Comparison of ENCODE assay signal across 12 mouse cellular contexts in genomic region chr13:48660221-48660734, GRCm38 (mm10). TPM values are rescaled to one million over a fixed set of nuclear protein-coding genes. Genes with fewer than 3 reads are reported as not detected.
DNase-seq lines count a peak whose midpoint lies in the region; ATAC-seq and TF ChIP-seq lines count a peak whose summit lies in the region.
"Had no signal": no experiment of that assay in that cellular context is flagged by ENCODE, and none has a peak within 500 bp of the region (broad histone marks: within the 10 kb centered on the region; RNA-seq: fewer than 3 reads in every experiment).

No protein-coding gene starts in this region.

- WGBS in liver, postnatal 0 days (ENCODE audit: insufficient replicate concordance) = 1% methylated on average over 11 of the region's 11 CpGs
- WGBS in liver, embryonic 12.5 days (ENCODE audit: insufficient replicate concordance) = 8% methylated on average over 11 of the region's 11 CpGs
- 2% methylated on average over 11 of the region's 11 CpGs for WGBS in intestine, postnatal 0 days

- intact Hi-C loops in heart, postnatal 36 days (cut with DNase I) = no loop called here

- DNase-seq in heart, adult 11 months = peak; percentile 88
- no peak for DNase-seq in heart, postnatal 36 days
- DNase-seq in liver, postnatal 0 days = no peak
- peak; percentile 39 for DNase-seq in brain, embryonic 14.5 days (ENCODE audit: low read depth)
- DNase-seq in natural killer cell, adult 2 months (ENCODE audit: low spot score in 2 of 2) = no peak
- DNase-seq in spleen, postnatal 14 days (ENCODE audit: low spot score in 2 of 2) = no peak
- DNase-seq: cerebellum, postnatal 36 days; layer of hippocampus, adult 9-11 months had no signal

- no peak for TF ChIP-seq POLR2A in brain, embryonic 14.5 days (IDR thresholded peaks at IDR 0.05; ENCODE audit: borderline replicate concordance, extremely low read depth, insufficient read depth, insufficient read length, poor library complexity, severe bottlenecking)

- no peaks in the 10 kb centered on the region for H3K36me3 ChIP-seq in liver, postnatal 0 days (replicated peaks; ENCODE audit: insufficient read depth, low read length)
- H3K36me3 ChIP-seq in liver, embryonic 12.5 days = no peaks in the 10 kb centered on the region
- no peaks in the 10 kb centered on the region for H3K36me3 ChIP-seq in intestine, postnatal 0 days (ENCODE audit: control insufficient read depth, insufficient read depth)
- H3K36me3 ChIP-seq: hindbrain, embryonic 15.5 days had no signal

- peaks cover 94% of the 10 kb centered on the region for H3K27me3 ChIP-seq in liver, postnatal 0 days (ENCODE audit: insufficient read depth, low read length)
- peaks cover 100% of the 10 kb centered on the region for H3K27me3 ChIP-seq in liver, embryonic 12.5 days (replicated peaks)
- H3K27me3 ChIP-seq in intestine, postnatal 0 days (replicated peaks; ENCODE audit: control insufficient read depth, insufficient read depth, low read length) = peaks cover 98% of the 10 kb centered on the region

- no peak for ATAC-seq in liver, postnatal 0 days
- ATAC-seq in liver, embryonic 12.5 days = no peak
- ATAC-seq in intestine, postnatal 0 days = no peak

- H3K27ac ChIP-seq in liver, postnatal 0 days (ENCODE audit: low read depth) = no peak overlapping the region
- H3K27ac ChIP-seq in liver, embryonic 12.5 days = no peak overlapping the region
- no peak overlapping the region for H3K27ac ChIP-seq in intestine, postnatal 0 days (ENCODE audit: low read depth, low read length)
- H3K27ac ChIP-seq: hindbrain, embryonic 15.5 days had no signal

- H3K9me3 ChIP-seq in liver, postnatal 0 days (ENCODE audit: low read length) = no peaks in the 10 kb centered on the region
- no peaks in the 10 kb centered on the region for H3K9me3 ChIP-seq in liver, embryonic 12.5 days (replicated peaks)
- H3K9me3 ChIP-seq in intestine, postnatal 0 days (ENCODE audit: control insufficient read depth) = no peaks in the 10 kb centered on the region
- H3K9me3 ChIP-seq: hindbrain, embryonic 15.5 days had no signal

- no peak overlapping the region for H3K4me3 ChIP-seq in liver, postnatal 0 days (ENCODE audit: low read depth, low read length)
- H3K4me3 ChIP-seq in liver, embryonic 12.5 days = no peak overlapping the region
- peak overlapping the region; percentile 13; the same call in 1 of the 2 replicates for H3K4me3 ChIP-seq in intestine, postnatal 0 days (ENCODE audit: low read depth, low read length)
- H3K4me3 ChIP-seq: hindbrain, embryonic 15.5 days had no signal

- peaks cover 6% of the 10 kb centered on the region for H3K4me1 ChIP-seq in liver, postnatal 0 days (ENCODE audit: insufficient read depth)
- no peaks in the 10 kb centered on the region; the same call in 1 of the 2 replicates for H3K4me1 ChIP-seq in liver, embryonic 12.5 days
- H3K4me1 ChIP-seq in intestine, postnatal 0 days (replicated peaks; ENCODE audit: control insufficient read depth, insufficient read depth, low read length) = no peaks in the 10 kb centered on the region

- no peak overlapping the region for H3K9ac ChIP-seq in liver, postnatal 0 days (replicated peaks)
- H3K9ac ChIP-seq in liver, embryonic 12.5 days = no peak overlapping the region
- H3K9ac ChIP-seq in intestine, postnatal 0 days (ENCODE audit: low read depth, low read length) = no peak overlapping the region
- H3K9ac ChIP-seq: hindbrain, embryonic 15.5 days had no signal

- TF ChIP-seq CTCF in liver, postnatal 0 days (IDR thresholded peaks at IDR 0.05; ENCODE audit: low read depth) = no peak
- no peak for TF ChIP-seq CTCF in brain, embryonic 14.5 days (IDR thresholded peaks at IDR 0.05; ENCODE audit: borderline replicate concordance, extremely low read depth, insufficient read depth, insufficient read length)
- TF ChIP-seq CTCF in intestine, postnatal 0 days (IDR thresholded peaks at IDR 0.05; ENCODE audit: low read depth) = no peak

- H3K4me2 ChIP-seq in liver, postnatal 0 days (ENCODE audit: low read depth, low read length) = 0 out of 2 replicates have a peak overlapping the region, but pooled peaks have one; percentile 2
- no peak overlapping the region for H3K4me2 ChIP-seq in liver, embryonic 12.5 days
- H3K4me2 ChIP-seq in intestine, postnatal 0 days (replicated peaks; ENCODE audit: low read depth) = no peak overlapping the region
- H3K4me2 ChIP-seq: hindbrain, embryonic 15.5 days had no signal

- TF ChIP-seq EP300 in liver, postnatal 0 days (IDR thresholded peaks at IDR 0.05; ENCODE audit: low read depth) = no peak

RNA-seq across cellular contexts. Expression of gene Barx1, which starts 2.5 kb away (rescaled TPM):
- total RNA-seq in heart, postnatal 36 days (2021) = not detected
- 0.25 and 0.37 TPM in 2 replicates for polyA plus RNA-seq in liver, postnatal 0 days (2015; fragmentation: Nextera tagmentation; extraction: Ambion mirVana)
- 7.2 and 7.8 TPM in 2 replicates for polyA plus RNA-seq in liver, embryonic 12.5 days (2016; fragmentation: Nextera tagmentation; extraction: Ambion mirVana)
- polyA plus RNA-seq in brain, embryonic 14.5 days (2012; rRNA removed) = 0.15 and 0.38 TPM in 2 replicates
- 0.29 and 2.1 TPM in 2 replicates for polyA plus RNA-seq in intestine, postnatal 0 days (2015; fragmentation: Nextera tagmentation; extraction: Ambion mirVana)
- total RNA-seq: monocyte, adult 5-6 weeks had no signal
- polyA plus RNA-seq: hindbrain, embryonic 15.5 days had no signal

RNA-seq across cellular contexts. Expression of gene Ptpdc1, which starts 34.8 kb away (rescaled TPM):
- 1 to 10 TPM; 4.6 to 5.4 TPM for total RNA-seq in heart, postnatal 36 days (2021)
- 0.56 and 0.58 TPM in 2 replicates for polyA plus RNA-seq in liver, postnatal 0 days (2015; fragmentation: Nextera tagmentation; extraction: Ambion mirVana)
- 1.2 and 1.4 TPM in 2 replicates for polyA plus RNA-seq in liver, embryonic 12.5 days (2016; fragmentation: Nextera tagmentation; extraction: Ambion mirVana)
- polyA plus RNA-seq in brain, embryonic 14.5 days (2012; rRNA removed) = 10.4 and 19.6 TPM in 2 replicates
- 1.9 and 2.5 TPM in 2 replicates for polyA plus RNA-seq in intestine, postnatal 0 days (2015; fragmentation: Nextera tagmentation; extraction: Ambion mirVana)

Comparison
In these comparisons a context has a peak if more than half of its experiments do, and no peak if none do; other contexts are left out.
1. DNase-seq: peak in heart, adult 11 months (single experiment) and brain, embryonic 14.5 days (single experiment); none in heart, postnatal 36 days (0 of 2), liver, postnatal 0 days (single experiment), natural killer cell, adult 2 months (0 of 2) and spleen, postnatal 14 days (0 of 2).